Comparison of ENCODE assay signal across 8 mouse cellular contexts in the genomic region with DNA sequence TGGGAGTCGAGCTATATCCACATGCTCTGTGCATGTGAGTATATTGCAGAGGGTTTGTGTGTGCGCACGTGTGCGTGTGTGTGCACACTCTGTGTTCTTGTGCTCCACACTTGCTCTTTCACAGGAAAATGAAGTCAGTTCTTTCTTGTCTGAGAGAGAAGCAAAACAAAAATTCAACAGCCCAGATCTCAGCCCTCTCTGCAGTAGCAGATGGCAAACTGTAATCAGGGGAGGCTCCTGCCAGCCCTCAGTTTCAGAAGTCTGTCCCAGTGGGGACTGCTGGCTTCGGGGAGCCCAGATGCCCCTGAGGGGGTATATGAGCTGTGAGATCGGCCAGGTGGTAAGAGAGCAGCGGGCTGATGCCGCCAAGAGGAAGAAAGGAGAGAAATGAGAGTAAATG.
DNase-seq lines count a peak whose midpoint lies in the region; ATAC-seq and TF ChIP-seq lines count a peak whose summit lies in the region.
"Had no signal": no experiment of that assay in that cellular context is flagged by ENCODE, and none has a peak within 500 bp of the region (broad histone marks: within the 10 kb centered on the region; RNA-seq: fewer than 3 reads in every experiment).

No protein-coding gene starts in this region.

- no peak for ATAC-seq in embryonic facial prominence, embryonic 12.5 days (ENCODE audit: insufficient number of reproducible peaks, insufficient read depth, low FRiP score, low TSS enrichment)

- no peak overlapping the region; the same call in 1 of the 2 replicates for H3K9ac ChIP-seq in embryonic facial prominence, embryonic 12.5 days
- H3K9ac ChIP-seq: limb, embryonic 13.5 days had no signal

- DNase-seq in right cerebral cortex, postnatal 4 days = peak; percentile 28
- DNase-seq in right cerebral cortex, postnatal 14 days = no peak
- peak; percentile 56 to 65 for DNase-seq in layer of hippocampus, postnatal 36 days
- peak; percentile 58 for DNase-seq in thymus, postnatal 4 days
- DNase-seq in right cerebral cortex, adult 18-20 months = no peak
- DNase-seq in kidney, adult 2 months = no peak

- H3K27ac ChIP-seq in embryonic facial prominence, embryonic 12.5 days = peak overlapping the region; percentile 46
- no peak overlapping the region for H3K27ac ChIP-seq in kidney, adult 2 months (ENCODE audit: insufficient read depth, low read depth, low read length)
- H3K27ac ChIP-seq: limb, embryonic 13.5 days had no signal

- no peaks in the 10 kb centered on the region for H3K9me3 ChIP-seq in embryonic facial prominence, embryonic 12.5 days
- H3K9me3 ChIP-seq: limb, embryonic 13.5 days had no signal

- no peak overlapping the region for H3K4me2 ChIP-seq in embryonic facial prominence, embryonic 12.5 days (replicated peaks)
- H3K4me2 ChIP-seq: limb, embryonic 13.5 days had no signal

- no peak for TF ChIP-seq POLR2A in kidney, adult 2 months (IDR thresholded peaks at IDR 0.05; ENCODE audit: low read depth, low read length)

- WGBS in embryonic facial prominence, embryonic 12.5 days = 54% methylated on average over 8 of the region's 8 CpGs
- WGBS in kidney, adult 2 months = 62% methylated on average over 8 of the region's 8 CpGs

- H3K4me3 ChIP-seq in embryonic facial prominence, embryonic 12.5 days = no peak overlapping the region
- no peak overlapping the region for H3K4me3 ChIP-seq in kidney, adult 2 months (ENCODE audit: insufficient read depth, low read depth, low read length)
- H3K4me3 ChIP-seq: limb, embryonic 13.5 days had no signal

- no peaks in the 10 kb centered on the region for H3K27me3 ChIP-seq in embryonic facial prominence, embryonic 12.5 days
- no peaks in the 10 kb centered on the region for H3K27me3 ChIP-seq in kidney, adult 2 months (replicated peaks; ENCODE audit: control insufficient read depth, insufficient read depth, low read length)
- H3K27me3 ChIP-seq: limb, embryonic 13.5 days had no signal

- peaks cover 58% of the 10 kb centered on the region for H3K4me1 ChIP-seq in embryonic facial prominence, embryonic 12.5 days
- peaks cover 34% of the 10 kb centered on the region for H3K4me1 ChIP-seq in kidney, adult 2 months (ENCODE audit: control insufficient read depth, insufficient read depth, low read length)

- TF ChIP-seq CTCF in kidney, adult 2 months (conservative IDR thresholded peaks at IDR 0.05; ENCODE audit: insufficient read depth, insufficient read length, low read depth, low read length) = no peak

- no peaks in the 10 kb centered on the region for H3K36me3 ChIP-seq in embryonic facial prominence, embryonic 12.5 days
- H3K36me3 ChIP-seq in kidney, adult 2 months (ENCODE audit: control insufficient read depth, insufficient read depth, low read length) = no peaks in the 10 kb centered on the region
- H3K36me3 ChIP-seq: limb, embryonic 13.5 days had no signal

Comparison
In these comparisons a context has a peak if more than half of its experiments do, and no peak if none do; other contexts are left out.
1. DNase-seq: peak in right cerebral cortex, postnatal 4 days (single experiment), layer of hippocampus, postnatal 36 days (2 of 2) and thymus, postnatal 4 days (single experiment); none in right cerebral cortex, postnatal 14 days (single experiment), right cerebral cortex, adult 18-20 months (single experiment) and kidney, adult 2 months (single experiment).